Mouse (Mus musculus): ENCODE data around the gene Tmem141.

GRCm38 (mm10) chr2:25581901-25582301 lies 39.9 kb downstream of the Tmem141 start:
- TF ChIP-seq CTCF (IDR thresholded peaks at IDR 0.05; ENCODE audit: low read depth): no peak
- no peak for TF ChIP-seq EP300 (optimal IDR thresholded peaks at IDR 0.05)
